Mouse (Mus musculus) CH12.LX (cell line): ENCODE measurements around the gene Slc1a7. TPM values are rescaled to one million over a fixed set of nuclear protein-coding genes. Genes with fewer than 3 reads are reported as not detected.

Source experiments
- DNase-seq: peaks from one replicate; pipeline ENCODE4 v3.0.0-alpha.2; 2013; ENCODE audit errors: extremely low read depth
- H3K27ac ChIP-seq: 2 replicates; pipeline ENCODE4 v1.5.1; 2012; ENCODE audit warnings: low read depth, mild to moderate bottlenecking, control low read depth, moderate library complexity; ENCODE audit not compliant: insufficient read depth
- H3K27me3 ChIP-seq: replicated peaks from 2 replicates; pipeline ENCODE3; 2012; ENCODE audit warnings: inconsistent platforms
- H3K36me3 ChIP-seq, 2 experiments: replicated peaks in 1 of 2; 2 replicates each; pipeline versions ENCODE3 to v1.6.1; 2012; ENCODE audit warnings: inconsistent platforms in 1 of 2, low read length in 1 of 2, mild to moderate bottlenecking in 1 of 2, mixed read lengths in 1 of 2, moderate library complexity in 1 of 2; ENCODE audit not compliant: control insufficient read depth in 1 of 2, insufficient read depth in 1 of 2
- H3K4me1 ChIP-seq, 2 experiments: 2 replicates each; pipeline ENCODE4 v1.6.1; 2012; ENCODE audit warnings: inconsistent platforms in 1 of 2, moderate library complexity in 1 of 2; ENCODE audit not compliant: insufficient read depth in 2 of 2, control insufficient read depth in 1 of 2
- H3K4me2 ChIP-seq: 2 replicates; pipeline ENCODE4 v1.6.1; 2012; ENCODE audit warnings: low read depth, mild to moderate bottlenecking, control low read depth; ENCODE audit not compliant: poor library complexity, insufficient read depth, severe bottlenecking
- H3K4me3 ChIP-seq, 3 experiments: fragments of 150-350 bp in 1 of 3; sonication (generic) in 1 of 3; replicated peaks in 1 of 3; 2 replicates each; pipeline versions ENCODE3 to v1.5.1; 2011 to 2012; ENCODE audit warnings: low read depth in 2 of 3, low read length in 2 of 3, mild to moderate bottlenecking in 2 of 3, moderate library complexity in 2 of 3, control low read depth in 1 of 3, improper control_type of control experiment in 1 of 3, inconsistent platforms in 1 of 3, mixed read lengths in 1 of 3; ENCODE audit not compliant: poor library complexity in 1 of 3
- H3K79me2 ChIP-seq: replicated peaks from 2 replicates; pipeline ENCODE4 v1.6.1; 2012; ENCODE audit warnings: mild to moderate bottlenecking, moderate library complexity; ENCODE audit not compliant: control insufficient read depth, poor library complexity, insufficient read depth, severe bottlenecking; ENCODE audit errors: extremely low read depth
- H3K9ac ChIP-seq: 2 replicates; pipeline ENCODE4 v1.6.1; 2012; ENCODE audit warnings: low read depth, mild to moderate bottlenecking, control low read depth, moderate library complexity; ENCODE audit not compliant: insufficient read depth
- H3K9me3 ChIP-seq: replicated peaks from 2 replicates; pipeline ENCODE3; 2012; ENCODE audit warnings: low read length, inconsistent platforms, mixed read lengths
- E2F4 ChIP-seq: IDR thresholded peaks from 2 replicates; pipeline ENCODE4 v1.6.1; 2011; ENCODE audit warnings: low read depth, low read length, improper control_type of control experiment; ENCODE audit not compliant: insufficient replicate concordance
- ELF1 ChIP-seq: IDR thresholded peaks from 2 replicates; pipeline ENCODE4 v1.6.1; 2014; ENCODE audit warnings: low read depth, mild to moderate bottlenecking, inconsistent platforms, low read length, improper control_type of control experiment
- EP300 ChIP-seq: IDR thresholded peaks from 2 replicates; pipeline ENCODE4 v1.6.1; 2011; ENCODE audit warnings: low read length, improper control_type of control experiment
- JUN ChIP-seq: IDR thresholded peaks from 2 replicates; pipeline ENCODE4 v1.6.1; 2011; ENCODE audit warnings: low read depth, mild to moderate bottlenecking, low read length, improper control_type of control experiment, moderate library complexity; ENCODE audit not compliant: insufficient read depth
- KAT2A ChIP-seq: IDR thresholded peaks from 2 replicates; pipeline ENCODE4 v1.6.1; 2012; ENCODE audit warnings: low read length, improper control_type of control experiment, inconsistent platforms; ENCODE audit not compliant: insufficient replicate concordance
- MAFK ChIP-seq: IDR thresholded peaks from 2 replicates; pipeline ENCODE4 v1.6.1; 2011; ENCODE audit warnings: low read length, improper control_type of control experiment; ENCODE audit not compliant: insufficient replicate concordance
- MEF2A ChIP-seq: IDR thresholded peaks from 2 replicates; pipeline ENCODE4 v1.6.1; 2014; ENCODE audit warnings: low read depth, mild to moderate bottlenecking, inconsistent platforms, low read length, improper control_type of control experiment, borderline replicate concordance
- NRF1 ChIP-seq: IDR thresholded peaks from 2 replicates; pipeline ENCODE4 v1.6.1; 2014; ENCODE audit warnings: low read depth, mild to moderate bottlenecking, inconsistent platforms, low read length, improper control_type of control experiment, moderate library complexity
- POLR2A ChIP-seq: IDR thresholded peaks from 2 replicates; pipeline ENCODE4 v1.6.1; 2011; ENCODE audit warnings: low read depth, mild to moderate bottlenecking, improper control_type of control experiment, low read length
- RAD21 ChIP-seq: IDR thresholded peaks from 2 replicates; pipeline ENCODE4 v1.6.1; 2011; ENCODE audit warnings: low read depth, mild to moderate bottlenecking, low read length, improper control_type of control experiment, moderate library complexity
- SMC3 ChIP-seq: IDR thresholded peaks from 2 replicates; pipeline ENCODE4 v1.6.1; 2011; ENCODE audit warnings: low read depth, low read length, improper control_type of control experiment
- TBP ChIP-seq: conservative IDR thresholded peaks from 2 replicates; pipeline ENCODE4 v1.6.1; 2011; ENCODE audit warnings: low read depth, low read length, improper control_type of control experiment
- TCF12 ChIP-seq: IDR thresholded peaks from 2 replicates; pipeline ENCODE4 v1.6.1; 2014; ENCODE audit warnings: low read depth, mild to moderate bottlenecking, inconsistent platforms, low read length, improper control_type of control experiment
- UBTF ChIP-seq: IDR thresholded peaks from 2 replicates; pipeline ENCODE4 v1.6.1; 2012; ENCODE audit warnings: low read depth, mild to moderate bottlenecking, inconsistent platforms, low read length, improper control_type of control experiment, moderate library complexity
- USF1 ChIP-seq: IDR thresholded peaks from 2 replicates; pipeline ENCODE4 v1.6.1; 2014; ENCODE audit warnings: low read depth, mild to moderate bottlenecking, inconsistent platforms, low read length, improper control_type of control experiment
- USF2 ChIP-seq: conservative IDR thresholded peaks from 2 replicates; pipeline ENCODE4 v1.6.1; 2011; ENCODE audit warnings: low read depth, low read length, improper control_type of control experiment
- ZC3H11A ChIP-seq: IDR thresholded peaks from 2 replicates; pipeline ENCODE4 v1.6.1; 2012; ENCODE audit warnings: low read depth, mild to moderate bottlenecking, inconsistent platforms, low read length, improper control_type of control experiment
- ZKSCAN1 ChIP-seq: IDR thresholded peaks from 2 replicates; pipeline ENCODE4 v1.6.1; 2012; ENCODE audit warnings: low read depth, inconsistent platforms, low read length, improper control_type of control experiment, borderline replicate concordance
- ZMIZ1 ChIP-seq: IDR thresholded peaks from 2 replicates; pipeline ENCODE4 v1.6.1; 2012; ENCODE audit warnings: low read depth, mild to moderate bottlenecking, inconsistent platforms, low read length, improper control_type of control experiment
- dilution Hi-C: fragments of 300-500 bp; cut with MboI; formaldehyde crosslinking; loops from 2 replicates; pipeline ENCODE4 v1.14.3; 2020; ENCODE audit warnings: low sequenced_read_pairs; ENCODE audit not compliant: extremely low pct_unique_long_range_greater_than_20kb, extremely low pct_ligation_motif_present
- in situ Hi-C: fragments of 300-500 bp; cut with MboI; formaldehyde crosslinking; loops from 3 replicates; pipeline ENCODE4 v1.14.3; 2019; ENCODE audit warnings: low sequenced_read_pairs, low pct_ligation_motif_present, low pct_unique_long_range_greater_than_20kb, mixed read lengths
- polyA plus RNA-seq: library from polyadenylated mRNA; unstranded; fragments of >175 nt; gene quantifications from 2 replicates; pipeline ENCODE4 v1.2.1, GENCODE M21; 2012; ENCODE audit warnings: low read depth; ENCODE audit not compliant: insufficient read length
- total RNA-seq, 2 experiments: library from RNA; depleted of rRNA; stranded (reverse); fragments of 300-350 nt in 1 of 2; fragments of >200 nt in 1 of 2; gene quantifications; 2 replicates each; pipeline ENCODE4 v1.2.3; 2012 to 2014

Slc1a7 gene
- total and polyA plus RNA-seq, 3 experiments = not detected

- in situ Hi-C loops (no loop called here), dilution Hi-C loops (no loop called here)
- TF ChIP-seq UBTF (no peak), TBP (no peak), MAFK (no peak), ELF1 (no peak), E2F4 (no peak), SMC3 (no peak)
- peaks cover 4 to 26% of the 10 kb centered on the region in 2 experiments; a peak in 2 of 4 replicates for H3K4me1 ChIP-seq
- DNase-seq = no peak
- H3K4me3 ChIP-seq = no peak overlapping the region
- H3K27ac ChIP-seq = no peak overlapping the region
- no peaks in the 10 kb centered on the region for H3K27me3 ChIP-seq
- H3K9ac ChIP-seq = no peak overlapping the region
- no peaks in the 10 kb centered on the region for H3K9me3 ChIP-seq
- no peaks in the 10 kb centered on the region for H3K36me3 ChIP-seq
- no peaks in the 10 kb centered on the region for H3K79me2 ChIP-seq
- H3K4me2 ChIP-seq = no peak overlapping the region
Observed at GRCm38 (mm10) chr4:107942741-107943140, 25.4 kb upstream of the Slc1a7 start.

- Histone ChIP-seq H3K4me2 (no peak overlapping the region), H3K4me3 (no peak overlapping the region), H3K27me3 (no peaks in the 10 kb centered on the region), H3K4me1 (peaks cover 2 to 18% of the 10 kb centered on the region in 2 experiments; a peak in 2 of 4 replicates), H3K9ac (no peak overlapping the region), H3K9me3 (no peaks in the 10 kb centered on the region), H3K79me2 (no peaks in the 10 kb centered on the region), H3K27ac (no peak overlapping the region), H3K36me3 (no peaks in the 10 kb centered on the region)
- TF ChIP-seq EP300 = no peak
- no peak for TF ChIP-seq ZC3H11A
- no peak for TF ChIP-seq USF1
- no peak for TF ChIP-seq UBTF
- no peak for TF ChIP-seq POLR2A
- TF ChIP-seq ZKSCAN1 = no peak
- TF ChIP-seq MEF2A = no peak
- no peak for TF ChIP-seq ZMIZ1
- TF ChIP-seq TCF12 = no peak
- TF ChIP-seq MAFK = no peak
- TF ChIP-seq NRF1 = no peak
- no peak for DNase-seq
- in situ Hi-C loops (no loop called here), dilution Hi-C loops (no loop called here)
Observed at GRCm38 (mm10) chr4:107944141-107944540, 24.0 kb upstream of the Slc1a7 start.

GRCm38 (mm10) chr4:107949918-107950317 lies 18.2 kb upstream of the Slc1a7 start:
- no peak overlapping the region for H3K27ac ChIP-seq
- no peak for DNase-seq
- no peak overlapping the region for H3K9ac ChIP-seq
- TF ChIP-seq JUN (no peak), RAD21 (no peak), USF2 (no peak), KAT2A (no peak), E2F4 (no peak)
- peaks cover 3% of the 10 kb centered on the region for H3K27me3 ChIP-seq
- H3K4me2 ChIP-seq = no peak overlapping the region
- no peaks in the 10 kb centered on the region for H3K36me3 ChIP-seq
- in situ Hi-C loops = no loop called here
- H3K9me3 ChIP-seq = no peaks in the 10 kb centered on the region
- H3K4me3 ChIP-seq = no peak overlapping the region
- dilution Hi-C loops = no loop called here
- H3K79me2 ChIP-seq = no peaks in the 10 kb centered on the region
- peaks cover 0 to 1% of the 10 kb centered on the region in 2 experiments; a peak in 1 of 4 replicates for H3K4me1 ChIP-seq
